Mouse (Mus musculus): ENCODE measurements around the gene Pla2g5. TPM values are rescaled to one million over a fixed set of nuclear protein-coding genes. Genes with fewer than 3 reads are reported as not detected.
"Not testable (repeated sequence)": the region's sequence is repeated elsewhere in the genome, so short reads cannot be mapped to it uniquely, and the experiment has no call there.

The Pla2g5 gene
- 1.5 TPM in 1 of 2 replicates, not detected in the other for polyA plus RNA-seq (2012; ENCODE audit: insufficient read depth, insufficient read length, missing spikeins)

DNA sequence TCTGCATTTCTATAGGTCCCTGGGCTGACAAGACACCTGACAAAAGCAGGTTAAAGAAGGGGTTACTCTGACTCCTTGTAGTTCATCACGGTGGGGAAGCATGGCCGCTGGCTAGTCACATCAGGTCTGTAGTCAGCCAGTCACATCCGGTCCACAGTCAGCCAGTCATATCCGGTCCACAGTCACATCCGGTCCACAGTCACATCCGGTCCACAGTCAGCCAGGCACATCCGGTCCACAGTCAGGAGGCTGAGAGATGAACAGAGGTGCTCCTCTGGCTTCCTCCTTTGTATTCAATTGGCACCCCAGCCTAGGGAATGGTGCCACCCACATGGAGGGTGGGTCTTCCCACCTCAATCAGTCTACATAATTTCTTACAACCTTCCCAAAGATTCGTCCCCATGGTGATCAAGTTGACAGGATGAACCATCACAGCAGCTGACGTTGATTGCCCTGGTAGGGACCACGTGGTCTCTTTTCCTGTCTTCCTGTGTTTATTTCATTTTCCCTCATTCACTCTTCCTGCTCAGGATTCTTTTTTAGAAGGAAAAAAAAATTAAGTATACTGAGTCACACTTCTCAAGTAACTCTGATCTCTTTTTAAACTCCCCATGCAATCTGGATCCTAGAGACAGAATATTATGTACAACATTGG, at the start of gene Pla2g5:
Pla2g5 (minus strand) TSS at position 139 of the 655 bp plus-strand sequence.
- H3K4me3 ChIP-seq (ENCODE audit: insufficient read depth, low read depth, low read length): no peak within 1 kb of the TSS

DNA sequence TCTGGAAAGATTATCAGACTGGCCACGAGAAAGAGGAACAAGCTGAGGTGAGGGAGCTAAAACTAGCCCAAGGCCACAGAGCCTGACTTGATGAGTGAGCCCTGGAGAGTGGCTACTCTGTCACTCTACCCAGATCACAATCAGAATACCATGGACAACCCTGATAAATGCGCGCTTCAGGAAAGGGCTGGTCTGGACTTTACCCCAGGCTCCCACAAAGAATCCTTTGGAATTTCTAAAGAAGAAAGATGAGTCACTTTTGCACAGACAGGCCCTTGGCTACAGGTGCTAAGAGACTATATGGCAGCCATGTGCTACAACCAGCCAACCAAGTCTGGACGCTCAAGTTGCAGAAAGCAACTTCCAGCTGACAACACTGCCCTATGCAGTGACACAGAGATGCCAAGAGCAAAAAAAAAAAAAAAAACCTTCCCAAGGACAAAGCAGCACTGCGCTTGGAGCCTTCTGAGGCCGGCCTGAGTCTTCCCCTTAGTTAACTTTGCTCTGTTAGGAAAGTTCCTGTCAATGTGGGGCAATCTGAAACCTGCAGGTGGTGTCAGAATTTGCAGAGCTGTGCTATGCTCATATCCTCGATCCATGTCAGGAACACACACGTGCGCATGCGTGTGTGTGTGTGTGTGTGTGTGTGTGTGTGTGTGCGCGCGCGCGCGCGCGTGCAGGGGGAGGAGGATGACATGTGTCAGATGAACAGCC, 42.5 kb upstream of the Pla2g5 start:
- H3K4me3 ChIP-seq (ENCODE audit: insufficient read depth, low read depth, low read length): no peak overlapping the region
- no peaks in the 10 kb centered on the region for H3K4me1 ChIP-seq (ENCODE audit: control insufficient read depth, insufficient read depth, insufficient read length, low read length)
- no peak overlapping the region for H3K27ac ChIP-seq (replicated peaks; ENCODE audit: low read depth, low read length)

More for the DNA sequence above, at the start of gene Pla2g5:
- no peak within 1 kb of the TSS for H3K27ac ChIP-seq (replicated peaks; ENCODE audit: low read depth, low read length)
- H3K4me1 ChIP-seq (ENCODE audit: control insufficient read depth, insufficient read depth, insufficient read length, low read length): no peaks in the 10 kb centered on the region

- Histone ChIP-seq H3K4me3 (ENCODE audit: insufficient read depth, low read depth, low read length) (no peak overlapping the region), H3K27ac (replicated peaks; ENCODE audit: low read depth, low read length) (no peak overlapping the region), H3K4me1 (ENCODE audit: control insufficient read depth, insufficient read depth, insufficient read length, low read length) (no peaks in the 10 kb centered on the region)
These were observed 36.1 kb upstream of the Pla2g5 start for GRCm38 (mm10) chr4:138899361-138899760.

GRCm38 (mm10) chr4:138893789-138894188, 30.5 kb upstream of the Pla2g5 start:
- not testable (repeated sequence) for H3K4me3 ChIP-seq (ENCODE audit: insufficient read depth, low read depth, low read length); H3K27ac ChIP-seq (replicated peaks; ENCODE audit: low read depth, low read length); H3K4me1 ChIP-seq (ENCODE audit: control insufficient read depth, insufficient read depth, insufficient read length, low read length)

GRCm38 (mm10) chr4:138892655-138893054, 29.4 kb upstream of the Pla2g5 start:
- no peak overlapping the region for H3K27ac ChIP-seq (replicated peaks; ENCODE audit: low read depth, low read length)
- no peak overlapping the region for H3K4me3 ChIP-seq (ENCODE audit: insufficient read depth, low read depth, low read length)

DNA sequence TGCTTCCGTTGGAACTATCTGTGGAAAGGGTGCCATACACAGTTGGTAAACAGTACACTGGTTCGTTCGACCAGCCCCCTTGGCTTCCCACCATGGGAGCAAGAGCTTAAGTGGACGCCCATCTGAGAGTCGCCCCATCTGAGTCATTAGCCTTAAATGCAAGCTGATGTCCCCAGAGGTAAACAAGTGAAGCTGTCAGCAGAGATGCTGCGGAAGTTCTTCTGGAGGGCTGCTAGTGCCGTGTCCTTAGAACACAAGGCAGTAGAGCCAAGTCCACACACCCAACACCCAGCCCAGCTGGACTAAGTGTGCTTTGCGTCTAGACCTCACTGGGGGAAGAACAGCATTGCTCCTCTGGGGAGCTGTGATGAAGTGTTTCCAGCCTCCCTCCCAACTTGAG, 26.4 kb upstream of the Pla2g5 start:
- Histone ChIP-seq H3K4me1 (ENCODE audit: control insufficient read depth, insufficient read depth, insufficient read length, low read length) (no peaks in the 10 kb centered on the region), H3K27ac (replicated peaks; ENCODE audit: low read depth, low read length) (no peak overlapping the region), H3K4me3 (ENCODE audit: insufficient read depth, low read depth, low read length) (no peak overlapping the region)

More at GRCm38 (mm10) chr4:138892655-138893054, 29.4 kb upstream of the Pla2g5 start:
- H3K4me1 ChIP-seq (ENCODE audit: control insufficient read depth, insufficient read depth, insufficient read length, low read length): no peaks in the 10 kb centered on the region

DNA sequence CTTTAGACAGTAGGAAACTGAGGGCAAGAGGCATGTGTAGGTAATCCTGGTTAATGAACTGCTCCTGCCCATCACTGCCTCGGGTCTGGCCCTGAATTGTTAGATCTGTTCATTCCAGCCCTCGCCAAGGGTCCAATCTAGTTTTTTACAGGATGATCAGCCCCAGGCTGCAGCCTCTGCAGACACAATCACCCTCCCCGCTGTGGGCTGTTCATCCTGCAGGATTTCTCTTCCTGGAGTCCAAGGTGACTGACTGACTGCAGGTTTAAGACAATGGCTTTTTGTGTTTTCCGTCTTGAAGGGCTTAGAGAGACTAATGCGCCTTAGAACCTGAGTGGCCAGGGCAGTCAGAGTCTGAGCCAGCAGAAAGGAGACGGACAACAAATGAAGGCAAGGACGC, 25.9 kb upstream of the Pla2g5 start:
- Histone ChIP-seq H3K4me3 (ENCODE audit: insufficient read depth, low read depth, low read length) (no peak overlapping the region), H3K27ac (replicated peaks; ENCODE audit: low read depth, low read length) (no peak overlapping the region), H3K4me1 (ENCODE audit: control insufficient read depth, insufficient read depth, insufficient read length, low read length) (no peaks in the 10 kb centered on the region)

DNA sequence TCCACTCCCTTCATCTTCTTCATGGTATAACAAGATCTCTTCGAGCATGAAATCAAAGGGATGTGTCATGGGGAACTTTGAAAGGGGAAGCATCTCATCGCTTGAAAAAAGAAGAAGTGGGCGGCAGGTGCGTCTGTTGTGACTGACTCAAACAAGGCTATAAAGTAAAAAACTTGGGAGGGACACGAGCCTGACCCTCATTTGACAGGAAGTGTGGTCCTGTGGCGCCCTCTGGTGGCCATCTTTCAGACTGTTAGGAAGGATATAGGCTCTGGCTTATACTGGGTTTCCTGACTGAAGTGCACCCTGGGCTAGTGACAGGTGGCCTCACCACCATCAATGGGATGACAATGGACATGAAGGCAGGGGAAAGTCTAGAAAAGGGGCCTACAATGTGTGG, 21.0 kb upstream of the Pla2g5 start:
- H3K27ac ChIP-seq (replicated peaks; ENCODE audit: low read depth, low read length): no peak overlapping the region
- no peak overlapping the region for H3K4me3 ChIP-seq (ENCODE audit: insufficient read depth, low read depth, low read length)

DNA sequence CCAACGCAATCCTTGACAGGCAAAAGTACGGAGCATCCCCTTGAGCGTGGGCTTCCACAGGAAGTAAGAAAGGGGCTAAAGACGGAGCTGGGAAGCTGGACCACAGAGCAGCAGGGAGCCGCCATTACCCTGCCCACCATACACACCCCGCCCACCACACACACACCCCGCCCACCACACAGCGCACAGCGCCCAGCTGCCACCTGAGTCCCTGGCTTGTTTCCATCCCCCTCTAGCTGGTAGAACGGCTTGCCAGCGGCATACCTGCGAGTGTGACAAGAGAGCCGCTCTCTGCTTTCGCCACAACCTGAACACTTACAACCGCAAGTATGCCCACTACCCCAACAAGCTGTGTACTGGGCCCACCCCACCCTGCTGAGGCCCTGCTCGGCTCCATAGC, 18.9 kb upstream of the Pla2g5 start:
- H3K27ac ChIP-seq (replicated peaks; ENCODE audit: low read depth, low read length): no peak overlapping the region
- peaks cover 16% of the 10 kb centered on the region; the same call in 1 of the 2 replicates for H3K4me1 ChIP-seq (ENCODE audit: control insufficient read depth, insufficient read depth, insufficient read length, low read length)
- H3K4me3 ChIP-seq (ENCODE audit: insufficient read depth, low read depth, low read length): no peak overlapping the region

More for the DNA sequence above, 21.0 kb upstream of the Pla2g5 start:
- H3K4me1 ChIP-seq (ENCODE audit: control insufficient read depth, insufficient read depth, insufficient read length, low read length): peaks cover 12% of the 10 kb centered on the region; the same call in 1 of the 2 replicates

GRCm38 (mm10) chr4:138880811-138881584, 17.7 kb upstream of the Pla2g5 start:
- Histone ChIP-seq H3K4me3 (ENCODE audit: insufficient read depth, low read depth, low read length) (no peak overlapping the region), H3K27ac (replicated peaks; ENCODE audit: low read depth, low read length) (peak overlapping the region; percentile 36), H3K4me1 (ENCODE audit: control insufficient read depth, insufficient read depth, insufficient read length, low read length) (peaks cover 16% of the 10 kb centered on the region; the same call in 1 of the 2 replicates)

- Histone ChIP-seq H3K27ac (replicated peaks; ENCODE audit: low read depth, low read length) (peak overlapping the region; percentile 57), H3K4me1 (ENCODE audit: control insufficient read depth, insufficient read depth, insufficient read length, low read length) (peaks cover 16% of the 10 kb centered on the region; the same call in 1 of the 2 replicates), H3K4me3 (ENCODE audit: insufficient read depth, low read depth, low read length) (no peak overlapping the region)
These were observed 16.5 kb upstream of the Pla2g5 start for GRCm38 (mm10) chr4:138879808-138880207.

GRCm38 (mm10) chr4:138878783-138879182, 15.5 kb upstream of the Pla2g5 start:
- H3K4me3 ChIP-seq (ENCODE audit: insufficient read depth, low read depth, low read length): no peak overlapping the region
- H3K27ac ChIP-seq (replicated peaks; ENCODE audit: low read depth, low read length): no peak overlapping the region
- H3K4me1 ChIP-seq (ENCODE audit: control insufficient read depth, insufficient read depth, insufficient read length, low read length): peaks cover 16% of the 10 kb centered on the region; the same call in 1 of the 2 replicates

DNA sequence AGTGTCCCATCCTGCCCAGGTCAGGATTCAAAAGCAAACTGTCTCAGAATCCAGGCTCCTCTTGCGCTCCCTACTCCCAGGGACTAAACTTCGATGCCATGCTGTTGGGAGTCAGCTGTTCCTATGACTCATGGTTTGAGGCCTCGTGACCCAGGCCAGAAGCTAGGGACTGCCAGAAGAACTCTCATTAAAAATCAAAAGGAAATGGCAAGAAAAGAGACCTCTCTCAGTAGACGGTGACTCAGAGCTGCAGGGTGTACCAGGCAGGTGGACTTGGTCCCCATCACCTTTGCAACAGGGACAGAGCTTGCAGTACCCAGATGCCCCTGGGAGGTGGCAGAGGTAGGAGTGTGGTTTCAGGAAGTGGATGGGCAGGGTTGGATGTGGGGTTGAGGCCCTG, 14.4 kb upstream of the Pla2g5 start, which contains the start of gene Pla2g2e:
Pla2g2e (plus strand) TSS at position 212 of the 400 bp plus-strand sequence.
- no peak within 1 kb of the TSS for H3K4me3 ChIP-seq (ENCODE audit: insufficient read depth, low read depth, low read length)
- peaks cover 16% of the 10 kb centered on the region; the same call in 1 of the 2 replicates for H3K4me1 ChIP-seq (ENCODE audit: control insufficient read depth, insufficient read depth, insufficient read length, low read length)
- H3K27ac ChIP-seq (replicated peaks; ENCODE audit: low read depth, low read length): no peak within 1 kb of the TSS

GRCm38 (mm10) chr4:138875986-138876385, 12.7 kb upstream of the Pla2g5 start:
- Histone ChIP-seq H3K27ac (replicated peaks; ENCODE audit: low read depth, low read length) (no peak overlapping the region), H3K4me3 (ENCODE audit: insufficient read depth, low read depth, low read length) (no peak overlapping the region), H3K4me1 (ENCODE audit: control insufficient read depth, insufficient read depth, insufficient read length, low read length) (peaks cover 16% of the 10 kb centered on the region; the same call in 1 of the 2 replicates)

GRCm38 (mm10) chr4:138875275-138875674, 12.0 kb upstream of the Pla2g5 start:
- H3K4me1 ChIP-seq (ENCODE audit: control insufficient read depth, insufficient read depth, insufficient read length, low read length): peaks cover 11% of the 10 kb centered on the region; the same call in 1 of the 2 replicates
- H3K27ac ChIP-seq (replicated peaks; ENCODE audit: low read depth, low read length); H3K4me3 ChIP-seq (ENCODE audit: insufficient read depth, low read depth, low read length): not testable (repeated sequence)
